20 mouse cellular contexts compared by ENCODE assay signal in genomic region chr5:131468609-131469008, GRCm38 (mm10).
DNase-seq lines count a peak whose midpoint lies in the region; ATAC-seq lines count a peak whose summit lies in the region.
"Had no signal": no experiment of that assay in that cellular context is flagged by ENCODE, and none has a peak within 500 bp of the region (broad histone marks: within the 10 kb centered on the region; RNA-seq: fewer than 3 reads in every experiment).

No protein-coding gene starts in this region.

- H3K4me3 ChIP-seq in heart, embryonic 12.5 days = no peak overlapping the region
- no peak overlapping the region for H3K4me3 ChIP-seq in heart, embryonic 10.5 days
- H3K4me3 ChIP-seq in kidney, embryonic 16.5 days (ENCODE audit: low read length) = no peak overlapping the region
- no peak overlapping the region for H3K4me3 ChIP-seq in neural tube, embryonic 13.5 days
- H3K4me3 ChIP-seq: embryonic facial prominence, embryonic 15.5 days; erythroblast, embryonic 14.5 days; forebrain, embryonic 10.5 days had no signal

- intact Hi-C loops in left cerebral cortex, postnatal 4 days (cut with DNase I) = no loop called here

- H3K36me3 ChIP-seq in heart, embryonic 12.5 days = peaks cover 69% of the 10 kb centered on the region
- H3K36me3 ChIP-seq in heart, embryonic 10.5 days = peaks cover 80% of the 10 kb centered on the region
- peaks cover 46% of the 10 kb centered on the region for H3K36me3 ChIP-seq in kidney, embryonic 16.5 days (ENCODE audit: insufficient read depth, low read length)
- peaks cover 93% of the 10 kb centered on the region for H3K36me3 ChIP-seq in neural tube, embryonic 13.5 days

- 89% methylated on average over 4 of the region's 4 CpGs for WGBS in heart, embryonic 12.5 days
- 95% methylated on average over 4 of the region's 4 CpGs for WGBS in heart, embryonic 10.5 days
- 91% methylated on average over 4 of the region's 4 CpGs for WGBS in kidney, embryonic 16.5 days
- 97% methylated on average over 4 of the region's 4 CpGs for WGBS in neural tube, embryonic 13.5 days

- no peaks in the 10 kb centered on the region for H3K27me3 ChIP-seq in heart, embryonic 12.5 days (replicated peaks)
- H3K27me3 ChIP-seq in heart, embryonic 10.5 days (ENCODE audit: insufficient read depth, poor library complexity, severe bottlenecking) = no peaks in the 10 kb centered on the region
- no peaks in the 10 kb centered on the region for H3K27me3 ChIP-seq in kidney, embryonic 16.5 days (ENCODE audit: insufficient read depth, low read length)
- no peaks in the 10 kb centered on the region for H3K27me3 ChIP-seq in neural tube, embryonic 13.5 days
- H3K27me3 ChIP-seq: embryonic facial prominence, embryonic 15.5 days had no signal

- no peak overlapping the region for H3K4me2 ChIP-seq in heart, embryonic 12.5 days
- H3K4me2 ChIP-seq in kidney, embryonic 16.5 days (replicated peaks; ENCODE audit: low read depth, low read length) = no peak overlapping the region
- H3K4me2 ChIP-seq in neural tube, embryonic 13.5 days = no peak overlapping the region
- H3K4me2 ChIP-seq: embryonic facial prominence, embryonic 15.5 days had no signal

- no peak for DNase-seq in heart, embryonic 10.5 days (ENCODE audit: low spot score)
- DNase-seq in kidney, postnatal 36 days = no peak
- no peak for DNase-seq in neural tube, embryonic 10.5 days (ENCODE audit: extremely low spot score, low spot score)
- peak; percentile 52 for DNase-seq in ZHBTc4 (ENCODE audit: low read depth, low spot score)
- DNase-seq in left cerebral cortex, postnatal 4 days = no peak
- DNase-seq: adrenal gland, adult 2 months; adrenal gland, postnatal 25 days; cerebellum, adult 18-20 months; cerebellum, adult 9-11 months; cerebellum, postnatal 36 days; gastrocnemius, postnatal 10 days; heart, postnatal 14 days had no signal

- no peak overlapping the region for H3K27ac ChIP-seq in heart, embryonic 12.5 days (ENCODE audit: poor library complexity, severe bottlenecking)
- H3K27ac ChIP-seq in heart, embryonic 10.5 days = no peak overlapping the region
- no peak overlapping the region for H3K27ac ChIP-seq in kidney, embryonic 16.5 days (ENCODE audit: low read length)
- H3K27ac ChIP-seq in neural tube, embryonic 13.5 days (replicated peaks) = 0 out of 2 replicates have a peak overlapping the region, but pooled peaks have one; percentile 0
- H3K27ac ChIP-seq: embryonic facial prominence, embryonic 15.5 days; forebrain, embryonic 10.5 days had no signal

- 0 out of 2 replicates have a peak, but pooled peaks cover 3% of the 10 kb centered on the region for H3K9me3 ChIP-seq in heart, embryonic 12.5 days (replicated peaks)
- no peaks in the 10 kb centered on the region for H3K9me3 ChIP-seq in heart, embryonic 10.5 days
- H3K9me3 ChIP-seq in kidney, embryonic 16.5 days (ENCODE audit: low read length) = no peaks in the 10 kb centered on the region
- H3K9me3 ChIP-seq in neural tube, embryonic 13.5 days = no peaks in the 10 kb centered on the region
- H3K9me3 ChIP-seq: embryonic facial prominence, embryonic 15.5 days; forebrain, embryonic 10.5 days had no signal

- H3K4me1 ChIP-seq in heart, embryonic 12.5 days (replicated peaks) = no peaks in the 10 kb centered on the region
- no peaks in the 10 kb centered on the region for H3K4me1 ChIP-seq in heart, embryonic 10.5 days
- no peaks in the 10 kb centered on the region for H3K4me1 ChIP-seq in kidney, embryonic 16.5 days (ENCODE audit: insufficient read depth, low read length)
- peaks cover 8% of the 10 kb centered on the region for H3K4me1 ChIP-seq in neural tube, embryonic 13.5 days (replicated peaks)
- H3K4me1 ChIP-seq: embryonic facial prominence, embryonic 15.5 days had no signal

- no peak overlapping the region for H3K9ac ChIP-seq in heart, embryonic 12.5 days
- no peak overlapping the region for H3K9ac ChIP-seq in kidney, embryonic 16.5 days (replicated peaks; ENCODE audit: low read length)
- no peak overlapping the region for H3K9ac ChIP-seq in neural tube, embryonic 13.5 days
- H3K9ac ChIP-seq: embryonic facial prominence, embryonic 15.5 days had no signal

- peak; percentile 36; the same call in 1 of the 2 replicates for ATAC-seq in heart, embryonic 12.5 days (ENCODE audit: insufficient number of reproducible peaks, low FRiP score)
- 0 out of 2 replicates have a peak, but pooled peaks have one; percentile 46 for ATAC-seq in kidney, embryonic 16.5 days (ENCODE audit: low FRiP score, low TSS enrichment)
- no peak for ATAC-seq in neural tube, embryonic 13.5 days (ENCODE audit: low read depth)
- ATAC-seq: forebrain, embryonic 16.5 days; hindbrain, embryonic 16.5 days had no signal
